Mouse (Mus musculus) Patski (cell line): ENCODE results near the gene Hoxa10. TPM values are rescaled to one million over a fixed set of nuclear protein-coding genes. Genes with fewer than 3 reads are reported as not detected.
A peak's percentile ranks its signal among the peaks of the same experiment; 100 is the strongest.

ENCODE experiments used
- ATAC-seq: fragments of 100-300 bp; one replicate; pipeline ENCODE4 v1.8.0; 2021
- CTCF ChIA-PET: fragments of 350-600 bp; sonication (Branson Sonifier 250); formaldehyde crosslinking; loops from one replicate; lab custom pipeline; 2022; ENCODE audit warnings: inconsistent platforms; lab: Charles Lee
- POLR2A ChIA-PET: fragments of 350-600 bp; sonication (Branson Sonifier 250); formaldehyde crosslinking; loops from one replicate; lab custom pipeline; 2022; ENCODE audit warnings: antibody characterized with exemption, inconsistent platforms; lab: Charles Lee
- DNase-seq: peaks from one replicate; pipeline ENCODE4 v3.0.0-alpha.2; 2011; ENCODE audit warnings: low read depth, low spot score
- H3K27me3 ChIP-seq: fragments of 371-371 bp; one replicate; pipeline ENCODE4 v1.5.1; 2021
- CTCF ChIP-seq: fragments of 100-300 bp; IDR thresholded peaks from one replicate; pipeline ENCODE4 v1.5.1; 2021
- in situ Hi-C: fragments of 300-500 bp; cut with MboI; formaldehyde crosslinking; loops from 3 replicates; pipeline ENCODE4 v1.11.1; 2018; ENCODE audit warnings: low pct_unique_long_range_greater_than_20kb, mixed read lengths
- polyA plus RNA-seq: library from polyadenylated mRNA; unstranded; gene quantifications from one replicate; pipeline ENCODE4 v1.2.3, GENCODE M21; 2021

The Hoxa10 gene
- polyA plus RNA-seq, 1 experiment from 2014 or later = 104 TPM

DNA sequence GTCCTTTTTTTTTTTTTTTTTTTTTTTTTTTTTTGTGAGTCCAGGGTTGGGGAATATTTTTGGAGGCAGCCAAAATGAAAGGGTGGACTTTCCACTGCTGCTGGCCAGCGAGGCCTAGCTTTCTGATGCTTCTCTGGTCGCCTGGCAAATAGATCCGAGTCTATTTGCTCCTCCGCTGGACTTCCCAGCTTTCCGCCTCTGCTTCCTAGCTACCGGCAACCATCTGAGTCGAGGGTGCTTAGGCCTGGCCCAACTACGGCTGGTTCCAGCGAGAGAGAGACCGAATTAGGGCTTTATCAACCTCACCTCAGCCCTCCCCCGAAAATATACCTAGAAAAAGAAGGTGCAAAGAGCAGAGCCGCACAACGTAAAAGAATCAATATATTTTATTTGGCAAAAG is 17.9 kb downstream of the Hoxa10 start:
- DNase-seq (no peak), ATAC-seq (no peak)
- in situ Hi-C loops = loop anchor here (5.0 to 25.0 kb wide), 6 partner anchors 48 to 1048 kb away; partner anchors contain the start of genes 5730596B20Rik and Cbx3
- ChIA-PET POLR2A (interaction anchor here (1.1 to 37.4 kb wide), 5 partner anchors 11 to 232 kb away, joined by 3 to 778 read pairs (median 153); partner anchors contain the start of genes 5730596B20Rik, Gm28308, Hoxa10 and Hoxa11), CTCF (interaction anchor here (0.6 to 5.0 kb wide), 11 partner anchors 8 to 346 kb away, joined by 3 to 21 read pairs (median 5); partner anchors contain the start of genes Gm28308, Hoxa11, Hoxa3 and Hoxa9)
- TF ChIP-seq CTCF = no peak
- no peaks in the 10 kb centered on the region for H3K27me3 ChIP-seq

DNA sequence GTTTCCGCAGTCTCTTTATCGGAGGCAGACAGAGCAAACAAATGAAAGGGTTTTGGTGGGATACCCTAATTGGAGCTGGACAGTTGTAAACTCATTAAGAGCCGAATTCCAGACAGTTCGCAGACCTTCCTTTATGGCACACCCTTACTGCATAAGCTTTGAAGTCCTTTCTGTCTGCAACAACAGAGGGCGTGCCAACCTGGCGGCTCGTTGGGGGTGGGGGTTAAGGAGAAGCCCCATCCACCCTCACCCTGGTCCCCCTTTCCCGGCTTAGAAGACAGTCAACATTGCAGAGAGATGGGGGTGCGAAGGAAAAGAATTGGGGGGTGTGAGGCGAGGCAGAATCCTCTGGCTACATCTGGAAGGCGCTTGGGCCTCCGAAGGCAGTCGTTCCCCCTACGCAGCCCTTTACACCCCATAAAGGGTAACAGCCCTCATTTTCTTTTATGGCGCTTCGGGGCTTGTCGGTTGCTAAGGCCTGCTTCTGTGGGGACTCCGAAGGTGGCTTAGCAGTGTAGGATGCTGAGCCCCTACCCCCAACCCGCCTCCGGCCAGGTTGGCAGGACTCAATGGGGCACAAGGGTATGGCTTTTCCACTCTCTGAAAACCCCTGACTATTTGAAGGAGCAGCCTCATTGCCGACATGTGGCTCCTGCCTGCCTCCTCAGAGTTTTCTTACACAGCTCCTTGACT is 18.5 kb downstream of the Hoxa10 start:
- DNase-seq = no peak
- ATAC-seq = peak; percentile 41
- CTCF ChIA-PET = interaction anchor here (0.6 to 5.0 kb wide), 17 partner anchors 8 to 1015 kb away, joined by 3 to 21 read pairs (median 5); partner anchors contain the start of genes Gm28308, Hoxa10, Hoxa11 and Hoxa3
- POLR2A ChIA-PET = interaction anchor here (1.1 to 37.4 kb wide), 7 partner anchors 10 to 231 kb away, joined by 3 to 778 read pairs (median 4); partner anchors contain the start of genes 5730596B20Rik, Gm28308, Hoxa10 and Hoxa11
- TF ChIP-seq CTCF = no peak
- in situ Hi-C loops = loop anchor here (5.0 to 25.0 kb wide), 6 partner anchors 47 to 1047 kb away; partner anchors contain the start of genes 5730596B20Rik and Cbx3
- no peaks in the 10 kb centered on the region for H3K27me3 ChIP-seq

DNA sequence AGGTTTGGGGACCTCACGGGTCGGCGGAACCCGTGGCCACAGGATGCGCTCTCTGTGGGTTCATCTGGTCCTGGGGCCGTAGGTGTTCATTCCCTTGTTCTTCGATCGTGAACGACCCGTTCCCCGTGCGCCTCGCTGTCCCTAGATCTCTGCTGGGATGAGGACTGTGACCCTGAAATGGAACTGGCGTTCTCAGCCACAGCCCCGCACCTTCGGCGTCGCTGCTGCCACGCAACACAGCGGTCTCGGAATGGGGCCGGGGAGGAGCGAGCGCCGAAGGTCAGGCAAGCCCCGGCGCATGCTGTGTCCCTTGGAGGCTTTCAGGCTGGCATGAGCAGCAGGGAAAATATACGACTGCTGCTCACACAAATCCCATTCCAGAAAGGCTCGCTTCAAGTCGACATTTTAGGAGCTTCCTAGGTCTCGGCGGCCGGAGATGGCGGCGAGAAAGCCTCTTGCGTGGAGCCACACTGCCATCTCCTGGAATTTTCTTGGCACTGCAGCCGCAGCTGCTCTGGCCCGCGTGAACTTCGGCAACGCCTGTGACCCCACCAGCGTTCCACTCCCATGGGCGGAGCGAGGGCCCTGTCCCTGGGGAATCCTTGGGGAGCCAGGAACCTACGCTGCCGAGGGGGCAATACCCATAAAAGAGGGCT is 19.2 kb downstream of the Hoxa10 start, which contains the start of gene Hoxa7:
Gene Hoxa7, minus strand, starts transcription at position 518 of the 656 bp plus-strand sequence.
- CTCF ChIA-PET = interaction anchor here (0.8 to 5.0 kb wide), 16 partner anchors 7 to 1015 kb away, joined by 3 to 21 read pairs (median 5); partner anchors contain the start of genes Gm28308, Hoxa10, Hoxa3 and Hoxa9
- in situ Hi-C loops = loop anchor here (5.0 to 25.0 kb wide), 6 partner anchors 47 to 1047 kb away; partner anchors contain the start of genes 5730596B20Rik and Cbx3
- no peaks in the 10 kb centered on the region for H3K27me3 ChIP-seq
- POLR2A ChIA-PET = interaction anchor here (1.4 to 37.4 kb wide), 5 partner anchors 9 to 220 kb away, joined by 3 to 778 read pairs (median 153); partner anchors contain the start of genes 5730596B20Rik, Gm28308, Hoxa10 and Hoxa11
- DNase-seq = peak; percentile 91
- no peak for TF ChIP-seq CTCF
- peak; percentile 57 for ATAC-seq

DNA sequence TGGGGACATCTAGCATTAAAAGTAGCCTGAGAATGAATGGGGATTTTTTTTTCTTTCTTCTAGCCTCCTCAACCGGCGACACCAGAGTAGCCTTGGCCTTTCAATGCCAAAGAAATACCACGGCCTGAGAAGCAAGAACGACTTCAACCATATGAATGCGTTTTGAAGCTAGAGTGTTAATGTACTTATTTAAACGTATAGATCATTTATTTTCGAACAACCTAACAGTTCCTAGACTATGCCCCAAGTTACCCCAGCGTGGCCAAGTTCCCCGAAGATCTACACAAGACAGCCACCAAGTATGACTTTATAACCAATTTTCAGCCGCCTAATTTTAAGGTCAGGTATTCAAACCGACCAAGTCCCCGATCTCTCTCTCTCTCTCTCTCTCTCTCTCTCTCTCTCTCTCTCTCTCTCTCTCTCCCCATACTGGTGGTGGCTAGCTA is 19.8 kb downstream of the Hoxa10 start:
- POLR2A ChIA-PET = interaction anchor here (1.4 to 37.4 kb wide), 5 partner anchors 9 to 219 kb away, joined by 3 to 778 read pairs (median 153); partner anchors contain the start of genes 5730596B20Rik, Gm28308, Hoxa10 and Hoxa11
- in situ Hi-C loops = loop anchor here (5.0 to 25.0 kb wide), 6 partner anchors 46 to 1046 kb away; partner anchors contain the start of genes 5730596B20Rik and Cbx3
- DNase-seq = no peak
- H3K27me3 ChIP-seq = no peaks in the 10 kb centered on the region
- CTCF ChIA-PET = interaction anchor here (0.9 to 5.0 kb wide), 13 partner anchors 7 to 1014 kb away, joined by 3 to 23 read pairs (median 6); partner anchors contain the start of genes Gm28308, Hoxa10, Hoxa3 and Hoxa9
- ATAC-seq = no peak
- no peak for TF ChIP-seq CTCF

DNA sequence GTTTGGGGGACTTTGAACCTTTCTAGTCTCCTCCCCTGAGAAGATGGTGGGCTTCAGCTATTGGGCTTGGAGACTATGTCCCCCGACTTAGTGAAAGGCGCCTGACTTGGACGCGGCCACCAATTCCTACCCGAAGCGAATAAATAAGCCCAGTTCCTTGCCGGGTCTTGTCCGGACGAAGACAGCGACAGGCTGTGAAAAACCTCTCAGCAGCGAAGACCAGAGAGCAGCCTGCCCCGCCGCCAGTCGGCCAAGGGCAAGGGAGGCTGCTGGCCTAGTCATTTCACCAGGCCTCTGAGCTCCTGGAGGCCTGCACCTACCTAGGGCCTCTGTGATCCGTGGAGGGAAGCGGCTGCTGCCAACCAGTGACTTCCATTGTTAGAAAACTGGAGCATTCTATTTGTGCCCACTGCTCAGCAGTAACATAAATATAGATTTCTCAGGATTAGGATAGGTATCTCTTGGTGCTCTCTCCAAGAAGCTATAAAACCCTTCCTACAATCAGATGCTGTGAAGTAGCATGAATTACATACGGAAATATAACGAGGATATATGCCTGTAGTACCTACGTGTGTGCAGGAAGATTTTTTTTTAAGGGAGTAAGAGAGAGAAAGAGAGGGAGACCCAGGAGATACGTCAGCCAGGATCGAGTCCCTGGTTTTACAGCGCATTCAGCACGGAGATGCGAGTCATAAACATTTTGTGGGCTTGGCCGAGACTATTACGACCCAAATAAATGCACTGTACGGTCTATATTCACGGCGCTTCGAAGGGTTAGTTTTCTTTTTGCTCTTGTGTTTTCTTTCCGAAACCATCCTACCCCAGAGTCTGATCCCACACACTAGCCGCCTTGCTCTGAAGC is 20.4 kb downstream of the Hoxa10 start:
- no peaks in the 10 kb centered on the region for H3K27me3 ChIP-seq
- DNase-seq (no peak), ATAC-seq (no peak)
- ChIA-PET POLR2A (interaction anchor here (1.2 to 37.4 kb wide), 6 partner anchors 8 to 360 kb away, joined by 3 to 778 read pairs (median 78); partner anchors contain the start of genes 5730596B20Rik, Gm28308, Hoxa10 and Hoxa11), CTCF (interaction anchor here (1.0 to 5.0 kb wide), 11 partner anchors 9 to 344 kb away, joined by 3 to 23 read pairs (median 8); partner anchors contain the start of genes Hoxa10 and Hoxa9)
- in situ Hi-C loops = loop anchor here (5.0 to 25.0 kb wide), 6 partner anchors 45 to 1045 kb away; partner anchors contain the start of genes 5730596B20Rik and Cbx3
- TF ChIP-seq CTCF = no peak

DNA sequence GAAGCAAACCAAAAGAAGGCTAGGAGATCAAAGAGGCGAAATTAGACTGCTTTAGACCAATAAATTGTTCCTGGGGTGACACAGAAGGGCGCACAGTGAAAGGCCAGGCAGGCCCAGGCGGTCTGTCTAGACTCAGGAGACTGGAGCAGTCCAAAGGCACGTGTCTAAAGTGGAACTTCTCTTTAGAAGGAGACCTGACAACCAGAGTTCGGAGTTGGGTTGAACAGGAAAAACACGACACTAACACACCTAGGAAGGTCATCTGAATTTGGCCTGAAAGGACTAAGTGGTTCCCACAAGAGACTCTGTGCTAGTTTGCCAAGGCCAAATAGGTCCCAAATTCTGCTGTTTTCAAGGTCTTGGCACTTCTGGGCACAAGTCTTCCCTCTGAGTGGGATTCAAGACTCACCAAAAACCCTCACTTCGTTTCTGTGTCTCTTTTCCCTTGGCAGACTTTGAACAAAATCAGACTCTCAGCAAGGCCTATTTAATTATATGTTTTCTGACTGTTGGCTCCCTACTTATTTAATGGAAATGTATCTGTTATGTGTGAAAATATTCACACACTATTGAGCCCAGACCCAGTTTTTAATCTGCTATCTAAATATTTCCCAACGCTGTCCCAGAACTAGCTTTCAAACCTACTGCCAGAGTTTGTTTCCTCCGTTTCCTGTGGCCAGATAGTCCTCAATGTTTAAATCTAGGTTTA is 21.3 kb downstream of the Hoxa10 start:
- TF ChIP-seq CTCF = no peak
- H3K27me3 ChIP-seq = no peaks in the 10 kb centered on the region
- POLR2A ChIA-PET = interaction anchor here (1.2 to 37.4 kb wide), 6 partner anchors 7 to 360 kb away, joined by 3 to 778 read pairs (median 80); partner anchors contain the start of genes 5730596B20Rik, Gm28308, Hoxa10 and Hoxa11
- DNase-seq (no peak), ATAC-seq (no peak)
- in situ Hi-C loops = loop anchor here (5.0 to 25.0 kb wide), 2 partner anchors 507 to 632 kb away; no protein-coding TSS in a partner anchor
- CTCF ChIA-PET = interaction anchor here (1.0 to 5.0 kb wide), 11 partner anchors 8 to 343 kb away, joined by 3 to 23 read pairs (median 7); partner anchors contain the start of genes 5730596B20Rik, Hoxa10 and Hoxa9

DNA sequence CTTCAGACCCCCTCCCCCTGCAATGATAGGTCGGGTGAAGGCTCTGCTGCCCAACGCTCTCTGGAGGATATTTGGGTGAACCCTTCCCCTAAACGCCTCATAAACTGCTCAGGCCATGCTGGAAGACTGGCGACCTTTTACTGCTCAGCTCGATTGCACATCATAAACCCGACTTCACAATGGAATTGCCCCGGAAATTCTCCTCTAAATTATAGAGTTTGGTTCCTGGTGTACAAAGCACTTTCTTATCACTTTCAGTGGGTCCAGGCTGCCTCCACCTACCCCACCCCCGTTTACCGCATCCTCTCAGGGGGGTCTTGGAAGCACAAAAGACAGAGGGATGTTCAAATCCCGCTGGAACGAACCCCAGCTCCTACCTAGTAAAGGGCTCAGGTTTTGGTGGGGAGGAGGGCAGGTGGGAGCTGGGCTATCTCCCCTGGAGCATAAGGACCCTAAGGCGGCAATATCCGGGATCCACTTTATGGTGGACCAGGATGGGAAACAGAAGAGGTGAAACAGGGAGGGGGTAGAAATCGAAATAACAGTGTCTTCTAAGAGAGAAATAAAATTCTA is 21.9 kb downstream of the Hoxa10 start:
- DNase-seq (no peak), ATAC-seq (no peak)
- no peaks in the 10 kb centered on the region for H3K27me3 ChIP-seq
- no peak for TF ChIP-seq CTCF
- in situ Hi-C loops = loop anchor here (5.0 to 25.0 kb wide), 2 partner anchors 506 to 631 kb away; no protein-coding TSS in a partner anchor
- ChIA-PET POLR2A (interaction anchor here (1.2 to 37.4 kb wide), 5 partner anchors 7 to 41 kb away, joined by 5 to 778 read pairs (median 153); partner anchors contain the start of genes 5730596B20Rik, Gm28308, Hoxa10 and Hoxa11), CTCF (interaction anchor here (1.1 to 5.0 kb wide), 11 partner anchors 9 to 353 kb away, joined by 3 to 23 read pairs (median 5); partner anchors contain the start of genes 5730596B20Rik, Hoxa10 and Hoxa9)
